Mouse (Mus musculus) lung, adult 18-20 months (tissue): ENCODE data around the gene Myt1l.

Source experiments
- DNase-seq, 2 experiments: peaks; one replicate each; pipeline ENCODE4 v3.0.0; 2022; ENCODE audit warnings: mixed read lengths in 2 of 2

The Myt1l gene

DNA sequence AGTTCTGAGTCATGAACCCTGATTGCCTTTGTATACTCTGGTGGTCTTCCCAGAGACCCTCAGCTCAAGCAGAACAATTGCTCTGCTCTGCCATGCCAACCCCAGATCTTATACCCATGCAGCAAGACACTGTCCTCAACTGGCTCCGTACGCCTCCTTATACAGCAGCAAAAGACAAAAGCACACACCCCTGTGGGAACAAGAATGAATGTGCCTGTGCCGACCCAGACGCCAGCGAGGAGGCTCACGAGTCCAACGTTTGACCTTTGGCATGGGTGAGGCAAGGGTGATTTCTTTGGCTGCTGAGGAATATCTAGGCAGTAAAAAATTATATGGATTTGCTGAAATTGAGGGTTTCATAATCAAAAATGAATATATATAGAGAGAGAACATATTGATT, 143.8 kb downstream of the Myt1l start:
- DNase-seq = no peak

DNA sequence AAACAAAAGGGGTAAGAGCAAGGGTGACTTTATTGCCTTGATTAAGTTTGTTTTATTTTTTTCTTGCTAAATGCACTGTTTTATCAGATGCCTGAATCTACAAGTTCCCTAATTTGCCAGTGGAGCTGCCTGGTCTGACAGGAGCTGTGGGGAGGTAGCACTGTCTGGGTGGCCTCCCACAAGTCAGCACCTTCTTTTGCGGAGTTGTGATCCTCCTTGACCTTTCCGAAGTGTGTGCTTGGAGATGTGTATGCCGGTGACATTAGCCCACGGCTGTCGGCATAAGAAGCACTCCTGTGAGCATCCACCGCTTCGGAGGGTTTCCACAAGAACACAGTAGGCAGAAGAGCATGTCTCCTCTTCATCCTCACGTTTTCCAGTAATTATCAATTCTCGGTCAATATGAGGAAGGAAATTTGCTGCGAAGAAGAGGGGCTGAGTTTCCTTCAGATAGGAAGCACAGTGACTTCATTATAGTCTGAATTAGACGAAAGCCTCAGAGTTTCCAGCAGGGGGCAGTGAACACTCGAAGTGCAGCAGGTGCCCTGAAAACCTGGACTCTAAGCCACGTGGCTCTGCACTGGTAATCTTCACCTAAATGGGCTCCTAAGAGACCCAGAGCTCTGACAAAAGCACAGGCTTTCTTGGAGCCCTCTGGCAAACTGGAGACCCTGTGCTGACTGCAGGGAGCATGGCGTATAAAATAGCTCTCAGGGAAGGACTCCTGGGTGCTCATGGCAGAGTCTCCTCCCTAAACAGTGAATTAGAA, 147.6 kb downstream of the Myt1l start:
- DNase-seq = peak; percentile 7 to 29

DNA sequence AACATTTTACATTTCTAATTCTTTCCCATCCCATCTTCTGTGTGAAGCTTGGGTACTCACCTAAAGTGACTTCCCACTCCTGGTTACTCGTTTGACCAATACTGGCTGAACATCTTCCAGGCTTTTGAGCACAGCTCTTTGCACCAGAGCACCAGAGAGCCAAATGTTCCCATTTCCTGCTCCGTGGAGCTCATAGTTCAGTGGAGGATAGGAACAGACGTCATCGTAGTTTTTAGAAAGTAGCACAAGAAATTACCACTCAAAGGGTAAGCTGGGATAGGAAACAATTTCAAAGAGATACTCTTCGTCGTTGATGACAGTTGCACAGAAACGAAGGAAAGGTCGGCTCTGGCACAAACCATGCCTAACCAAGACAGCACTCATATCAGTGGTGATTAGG, 154.2 kb downstream of the Myt1l start:
- DNase-seq = no peak

DNA sequence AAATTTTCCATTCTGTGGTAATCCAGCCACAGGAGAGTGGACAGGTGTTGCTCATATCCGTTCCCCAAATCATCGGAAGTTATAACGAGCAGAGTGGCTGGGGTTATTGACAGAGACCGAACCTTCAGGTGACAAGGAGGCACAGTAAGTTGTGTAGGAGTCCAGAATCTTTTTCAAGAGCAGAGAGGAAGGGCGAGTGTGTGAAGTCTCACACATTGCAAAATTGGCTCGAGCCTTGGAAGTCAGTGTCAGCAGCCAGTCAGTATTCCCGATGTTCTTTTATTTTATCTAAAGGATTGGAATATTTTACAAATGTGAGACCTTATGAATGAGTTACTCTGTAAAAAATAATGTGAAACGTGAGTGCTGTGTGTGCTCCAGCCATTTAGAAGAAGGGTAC, 154.8 kb downstream of the Myt1l start:
- no peak for DNase-seq

DNA sequence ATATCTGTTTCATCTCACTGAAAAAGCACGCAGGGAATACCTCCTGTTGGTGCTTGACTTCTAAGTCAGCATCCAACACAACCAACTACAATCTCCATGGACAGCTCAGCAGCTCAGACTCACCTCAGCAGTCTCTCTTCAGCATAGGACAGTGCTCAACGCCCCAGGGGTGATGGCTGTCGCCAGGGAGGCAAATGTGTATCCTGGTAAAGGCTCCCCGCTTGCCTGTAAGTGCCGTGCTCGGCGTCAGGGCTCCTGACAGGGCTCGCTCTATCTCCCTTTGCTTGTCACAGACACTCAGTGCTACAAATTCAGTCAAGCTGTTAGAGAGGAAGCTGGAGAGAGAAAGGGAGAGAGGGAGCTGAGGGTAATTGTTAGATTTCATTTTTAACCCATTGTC, 158.1 kb downstream of the Myt1l start:
- no peak for DNase-seq

DNA sequence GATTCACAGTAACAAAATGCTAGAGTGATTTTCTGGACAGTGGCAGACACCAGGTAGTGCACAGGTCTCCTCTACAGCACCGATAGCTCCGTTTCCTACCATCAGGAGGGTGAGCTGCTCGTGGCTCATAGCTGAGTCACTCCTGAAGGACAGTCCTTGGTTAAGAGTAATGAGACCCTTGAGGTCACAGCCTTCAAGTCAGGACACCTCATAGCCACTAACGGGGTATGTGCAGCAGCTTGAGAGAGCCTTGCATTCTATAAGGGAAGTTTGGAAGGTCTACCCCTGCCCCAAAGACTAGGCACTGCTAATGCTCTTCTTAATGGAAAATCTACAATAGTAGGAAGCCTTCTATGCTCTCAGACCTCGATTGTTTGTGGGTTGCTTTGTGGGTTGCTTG, 163.4 kb downstream of the Myt1l start:
- DNase-seq = no peak

DNA sequence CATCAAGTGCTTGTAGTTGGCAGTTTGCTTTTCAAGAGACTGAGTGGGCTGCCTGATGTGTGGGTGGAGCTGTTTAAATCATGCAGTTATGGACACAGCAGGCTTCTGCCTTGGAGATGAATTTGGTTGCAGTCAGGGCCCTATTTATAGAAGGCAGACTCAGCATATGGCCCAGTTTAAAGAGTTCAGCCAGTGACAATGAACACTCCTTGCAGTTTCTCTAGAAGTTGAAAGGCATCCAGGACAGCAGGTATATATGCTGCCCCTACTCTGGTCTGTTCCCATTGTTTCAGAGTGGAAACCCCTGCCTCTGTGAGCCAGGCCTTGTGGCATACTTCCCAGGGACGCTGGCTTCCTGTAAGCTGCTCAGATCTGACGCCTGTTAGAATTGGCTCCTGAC, 167.0 kb downstream of the Myt1l start:
- DNase-seq = no peak

DNA sequence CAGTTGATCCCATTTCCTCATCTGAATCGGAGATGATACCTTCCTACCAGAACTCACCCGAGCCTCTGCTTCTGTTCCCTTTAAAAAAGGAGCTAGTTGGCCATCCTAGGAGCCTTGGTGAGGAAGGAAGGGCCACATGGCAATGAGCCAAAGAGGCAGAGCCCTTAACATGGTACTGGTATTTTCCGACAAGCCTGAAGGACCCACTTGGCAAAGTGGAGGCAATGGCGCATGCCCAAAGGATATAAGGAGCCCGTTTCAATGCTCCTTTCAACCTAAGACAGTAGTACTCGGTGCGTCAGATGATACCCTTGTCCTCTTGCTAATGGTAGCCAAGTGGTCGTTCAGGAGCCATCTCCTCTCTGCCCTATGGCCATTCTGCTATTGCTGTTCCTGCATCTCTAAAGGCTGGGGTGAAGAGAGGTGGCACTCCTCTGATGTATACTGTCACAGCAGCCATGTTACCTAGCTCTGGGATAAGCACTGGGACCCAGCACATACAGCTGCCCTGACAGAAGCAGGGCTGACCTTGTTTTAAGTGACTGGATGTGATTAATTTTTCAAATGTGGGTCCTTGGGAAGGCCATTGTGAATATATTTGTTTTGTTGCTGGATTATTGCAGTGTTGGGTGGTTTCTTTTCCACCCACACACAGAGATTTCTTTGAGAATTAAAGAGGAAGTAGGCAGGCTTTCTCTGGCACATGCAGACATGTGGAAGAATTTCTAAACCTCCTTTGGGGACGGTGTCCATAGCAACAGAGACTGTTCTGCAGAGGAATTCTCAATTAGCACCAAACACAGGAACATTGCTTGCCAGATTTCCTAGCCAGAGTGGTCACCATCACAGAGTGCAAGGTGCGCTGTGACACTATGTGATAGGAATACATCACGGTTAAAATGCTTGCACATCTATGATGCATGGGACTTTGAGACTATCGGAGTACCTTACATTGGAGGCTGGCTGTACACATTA, 169.6 kb downstream of the Myt1l start:
- peak; percentile 26 to 29 for DNase-seq

DNA sequence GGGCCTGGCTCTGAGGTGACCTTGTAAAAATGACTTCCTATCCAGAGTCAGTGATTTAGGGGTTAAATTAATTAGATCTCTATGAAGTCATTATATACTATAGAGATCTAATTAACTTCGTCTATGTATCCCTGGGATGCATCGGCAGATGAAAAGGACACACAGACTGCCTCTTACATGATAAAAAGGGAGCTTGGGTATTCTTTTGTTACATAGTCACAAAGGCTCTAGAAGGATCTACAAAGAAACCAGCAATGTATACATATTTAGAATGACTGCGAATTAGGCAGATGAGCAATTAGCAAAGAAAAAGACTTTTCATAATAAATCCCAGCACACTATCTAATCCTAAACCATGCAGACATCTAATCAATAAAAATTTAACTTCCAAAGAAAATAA, 170.4 kb downstream of the Myt1l start:
- DNase-seq = no peak

DNA sequence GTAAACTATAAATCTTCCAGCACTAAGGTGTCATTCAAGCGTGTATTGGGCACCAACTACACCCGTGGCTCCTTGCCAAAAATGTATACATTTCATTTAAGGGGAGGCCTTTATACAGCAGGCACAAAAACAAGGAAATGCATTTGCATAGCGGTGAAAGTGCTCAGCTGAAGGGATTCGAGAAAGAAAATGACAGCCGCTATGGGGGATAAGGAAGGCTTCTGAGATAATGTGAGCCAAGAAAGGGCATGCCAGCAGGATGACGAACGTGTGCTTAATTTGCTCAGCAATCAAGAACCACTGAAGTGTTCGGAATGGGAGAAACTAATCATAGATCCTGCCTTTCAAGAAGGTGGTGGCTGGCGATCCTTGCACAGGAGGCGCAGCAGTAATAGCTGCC, 170.8 kb downstream of the Myt1l start:
- DNase-seq = no peak

DNA sequence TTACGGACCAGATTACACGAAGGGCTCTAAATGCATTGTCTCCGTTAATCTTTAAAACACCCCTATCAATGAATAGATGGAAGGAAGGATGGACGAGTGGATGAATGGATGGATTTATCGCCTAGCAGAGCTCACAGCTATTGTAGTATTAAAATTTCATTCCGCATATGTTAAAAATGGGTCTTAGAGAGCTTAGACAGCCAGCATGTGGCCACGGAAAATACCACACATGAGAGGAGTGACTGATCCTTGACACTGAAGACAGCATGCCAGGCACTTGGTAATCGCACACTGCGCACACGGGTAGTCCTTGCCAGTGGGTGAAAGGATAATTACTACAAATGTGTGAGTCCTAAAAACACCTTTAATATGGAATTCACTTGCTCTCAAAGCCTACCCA, 171.2 kb downstream of the Myt1l start:
- DNase-seq = no peak

DNA sequence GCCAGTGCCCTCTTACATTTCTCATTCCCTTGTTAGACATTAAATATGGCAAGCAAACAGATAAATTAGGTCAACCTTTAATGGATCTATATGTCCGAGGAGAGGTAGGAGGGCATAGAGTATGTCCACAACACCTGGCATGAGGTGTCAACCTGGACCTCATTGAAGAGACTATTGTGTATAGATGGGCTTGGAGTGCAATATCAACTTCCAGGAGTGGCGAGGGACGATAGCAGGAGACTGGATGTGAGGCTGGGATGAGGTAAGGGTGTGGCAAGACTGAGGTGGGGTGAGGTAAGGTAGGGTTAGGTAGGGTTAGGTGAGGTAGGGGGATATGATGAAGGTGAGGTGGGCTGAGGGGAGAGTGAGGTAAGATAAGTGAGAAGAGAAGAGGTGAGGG, 171.8 kb downstream of the Myt1l start:
- DNase-seq = no peak

DNA sequence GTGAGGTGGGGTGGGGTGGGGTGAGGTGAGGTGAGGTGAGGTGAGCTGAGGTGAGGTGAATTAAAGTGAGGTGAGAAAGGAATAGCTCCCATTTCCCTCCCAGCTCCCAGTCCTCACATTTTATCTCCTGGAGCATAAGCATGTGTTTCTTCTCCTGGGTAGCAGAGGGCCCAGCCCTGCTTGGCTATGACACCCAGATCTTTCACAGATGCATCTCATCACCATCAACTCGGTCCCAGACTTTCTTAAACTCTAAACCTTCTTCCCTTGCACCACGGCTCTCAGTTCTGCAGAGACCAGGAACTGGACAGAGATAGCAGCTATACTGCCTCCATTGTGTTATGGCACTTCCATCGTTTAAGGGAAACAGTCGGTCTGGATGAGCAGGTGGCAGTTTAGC, 172.9 kb downstream of the Myt1l start:
- DNase-seq = no peak

DNA sequence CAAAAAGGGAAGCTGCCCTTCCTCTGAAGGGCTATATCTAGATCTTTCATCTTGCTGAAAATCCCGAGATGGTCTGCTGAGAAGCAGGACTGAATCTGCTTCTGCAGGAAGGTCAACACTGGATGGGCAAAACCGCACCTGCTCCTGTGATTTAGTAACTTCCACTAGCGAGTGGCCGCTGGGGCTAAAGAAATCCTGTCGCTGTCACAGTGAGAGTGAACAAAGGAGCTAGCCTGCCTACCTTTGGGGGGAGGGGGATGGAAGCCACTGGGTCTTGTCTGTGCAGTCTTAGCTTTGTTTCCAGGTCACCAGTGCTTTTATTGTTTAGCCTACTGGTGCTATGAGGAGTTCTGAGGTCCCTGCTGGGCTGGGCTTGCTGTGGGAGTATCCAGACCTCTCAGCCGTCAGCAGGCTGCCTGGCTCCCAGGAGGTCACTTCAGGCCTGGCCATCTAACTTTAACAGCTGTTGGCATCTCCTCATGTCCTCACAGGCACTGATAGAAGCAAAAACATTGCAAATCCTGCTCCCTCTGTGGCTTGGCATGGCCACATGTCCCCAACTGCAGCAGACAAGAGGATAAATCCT, 173.6 kb downstream of the Myt1l start:
- no peak for DNase-seq

DNA sequence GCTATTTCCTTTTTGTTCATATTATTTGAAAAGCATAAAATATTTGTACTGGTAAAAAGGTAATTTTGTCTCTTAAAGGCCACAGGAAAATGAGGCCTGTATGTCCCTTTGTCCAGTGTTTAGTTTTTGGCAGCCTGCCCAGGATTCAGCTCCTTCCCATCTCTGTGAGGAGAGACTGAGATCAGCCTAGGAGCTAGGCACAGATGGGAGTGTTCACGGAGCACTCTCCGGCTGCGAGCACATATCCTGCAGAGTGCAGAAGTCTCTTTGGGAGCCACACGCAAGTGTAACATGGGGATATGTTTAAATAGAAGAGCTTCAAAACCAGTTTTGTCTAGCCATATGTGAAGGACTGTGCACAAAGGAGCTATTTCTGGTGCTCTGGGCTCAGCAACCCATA, 174.4 kb downstream of the Myt1l start:
- DNase-seq = no peak

DNA sequence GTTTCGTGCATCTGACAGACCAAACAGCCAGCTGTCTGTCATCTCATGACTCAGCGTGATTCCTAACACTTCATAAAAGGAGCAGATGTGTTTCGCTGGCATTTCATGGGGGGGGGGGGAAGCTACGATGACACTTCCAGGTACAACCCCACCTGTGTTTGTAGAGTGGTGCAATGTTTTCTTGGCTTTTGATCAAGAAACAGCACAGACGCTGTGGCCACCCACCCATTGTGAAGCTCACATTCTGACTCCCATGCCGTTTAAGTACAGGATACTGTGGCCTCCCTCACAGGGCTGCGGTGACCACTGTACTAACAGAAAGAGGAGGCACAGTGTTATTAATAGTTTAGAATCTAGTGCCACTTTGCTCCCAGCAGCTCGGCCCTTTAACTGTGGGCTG, 175.4 kb downstream of the Myt1l start:
- DNase-seq = no peak

DNA sequence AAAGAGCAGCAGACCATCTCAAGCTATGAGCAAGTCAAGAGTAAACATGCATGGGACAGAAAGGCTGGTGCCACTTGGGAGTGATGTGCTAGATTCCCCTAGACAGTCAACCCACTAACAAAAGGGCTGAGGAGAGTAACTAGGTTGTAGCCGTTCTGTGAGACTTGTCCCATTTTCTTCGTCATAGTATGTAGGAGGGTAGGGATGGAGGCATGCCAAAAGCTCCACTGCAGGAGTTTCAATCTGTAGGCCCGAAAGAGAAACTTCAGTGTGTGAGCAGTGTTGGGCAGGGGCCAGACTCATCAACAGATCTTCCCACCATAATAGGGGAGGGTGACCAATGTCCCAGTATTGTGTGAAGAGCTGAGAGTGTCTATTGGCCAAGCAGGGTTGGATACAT, 178.9 kb downstream of the Myt1l start:
- no peak for DNase-seq

DNA sequence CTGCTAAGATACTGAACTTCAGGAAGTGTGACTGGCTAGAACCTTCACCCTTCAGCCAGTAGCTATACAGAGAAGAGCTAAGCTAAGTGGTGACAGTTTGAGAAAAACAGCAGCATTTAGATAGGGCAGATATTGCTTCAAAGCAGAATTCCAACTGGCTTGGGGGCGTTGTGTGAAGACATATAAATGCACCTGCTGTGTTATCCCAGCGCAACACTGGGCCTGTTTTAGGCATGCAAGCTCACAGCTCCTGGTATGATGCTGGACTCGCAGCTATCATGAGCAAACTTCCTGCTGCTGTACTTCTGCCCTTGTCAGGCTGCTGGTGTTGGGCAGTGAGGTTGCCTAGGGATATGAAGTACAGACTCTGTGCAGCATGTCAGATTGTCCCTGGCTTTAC, 180.0 kb downstream of the Myt1l start:
- no peak for DNase-seq

DNA sequence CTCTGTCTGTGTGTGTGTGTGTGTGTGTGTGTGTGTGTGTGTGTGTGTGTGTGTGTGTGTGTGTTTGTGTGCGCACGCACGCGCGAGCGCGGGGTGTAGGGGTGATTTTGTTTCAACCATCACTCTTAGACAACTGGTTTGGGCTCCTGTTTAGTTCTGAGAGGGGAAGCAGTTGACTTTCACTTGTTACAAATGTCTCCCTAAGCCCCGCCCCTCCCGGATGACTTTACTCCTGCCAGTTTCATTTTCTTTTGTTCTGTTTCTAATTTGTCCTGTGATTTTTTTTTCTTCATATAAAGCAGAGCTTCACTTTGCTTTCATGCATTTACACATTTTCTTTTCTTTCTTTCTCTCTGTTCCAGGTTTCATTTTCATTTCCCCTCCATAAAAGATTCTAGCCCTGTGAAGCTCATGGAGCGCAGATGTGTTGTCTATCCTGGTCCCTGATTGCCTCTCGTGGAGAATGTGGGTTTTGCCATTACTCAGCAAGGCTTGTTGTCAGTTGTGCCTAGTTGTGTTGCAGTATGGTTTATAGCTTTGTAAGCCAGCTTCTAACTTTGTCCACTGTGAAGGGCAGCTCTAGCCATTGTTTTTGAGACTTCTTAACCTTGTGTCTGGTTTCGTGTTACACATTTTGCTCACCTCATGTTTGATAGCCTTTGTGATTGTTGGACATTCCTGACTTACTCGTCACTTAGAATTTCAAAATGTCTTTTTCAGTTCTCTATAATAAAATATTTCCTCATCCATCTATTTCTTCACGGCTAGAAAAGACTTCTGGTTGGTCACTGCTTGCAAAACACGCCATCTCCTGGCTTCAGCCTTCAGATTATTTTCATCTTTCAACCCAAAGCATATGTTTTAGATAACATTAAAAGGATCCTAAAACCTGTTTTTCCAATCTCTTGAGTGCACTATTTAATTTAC, 184.9 kb downstream of the Myt1l start:
- DNase-seq = no peak

DNA sequence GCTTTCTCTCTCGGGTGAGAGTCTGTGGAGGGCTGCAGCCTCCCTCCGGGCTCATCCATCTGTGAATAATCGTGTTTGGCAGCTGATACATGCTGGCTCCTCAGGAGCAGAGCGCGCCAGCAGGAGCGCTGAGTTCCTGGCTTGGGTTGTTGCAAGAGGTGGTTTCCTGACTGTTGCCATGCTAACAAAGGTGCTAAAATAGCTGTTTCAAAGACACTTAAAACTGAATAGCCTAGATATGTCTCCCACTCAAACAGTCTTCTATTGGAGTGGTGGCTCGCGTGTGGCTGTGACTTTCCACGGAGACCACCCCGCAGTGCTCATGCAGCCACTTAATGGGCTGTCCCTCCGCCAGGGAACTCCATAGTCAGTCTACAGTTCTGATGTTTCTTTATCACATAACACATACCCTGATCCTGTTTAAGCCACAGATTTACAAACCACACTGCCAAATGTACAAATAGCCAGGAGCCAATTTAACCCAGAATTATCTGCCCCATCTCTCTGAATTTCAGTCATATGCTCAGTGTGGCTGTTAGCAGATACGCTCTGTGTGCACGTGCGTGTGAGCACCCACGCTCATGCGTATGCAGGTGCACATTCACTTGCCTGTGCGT, 195.6 kb downstream of the Myt1l start:
- DNase-seq = no peak

DNA sequence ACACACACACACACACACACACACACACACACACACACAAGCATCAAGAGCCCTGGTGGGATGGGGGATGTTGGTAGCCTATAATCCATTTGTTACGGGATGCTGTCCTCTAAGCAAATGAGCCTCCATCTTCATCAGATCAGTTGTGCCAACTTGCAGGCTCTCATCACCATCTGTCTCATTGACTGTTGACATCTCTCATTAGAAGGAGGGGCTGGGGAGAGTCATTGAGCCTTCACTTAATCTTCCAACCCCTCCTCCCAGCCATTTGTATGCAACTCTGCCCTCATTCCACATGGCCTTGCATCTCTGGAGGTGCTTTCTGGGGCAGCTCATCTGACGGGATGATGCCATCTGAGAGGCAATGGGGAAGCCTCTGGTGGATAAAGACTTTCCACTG, 200.1 kb downstream of the Myt1l start:
- DNase-seq = no peak

DNA sequence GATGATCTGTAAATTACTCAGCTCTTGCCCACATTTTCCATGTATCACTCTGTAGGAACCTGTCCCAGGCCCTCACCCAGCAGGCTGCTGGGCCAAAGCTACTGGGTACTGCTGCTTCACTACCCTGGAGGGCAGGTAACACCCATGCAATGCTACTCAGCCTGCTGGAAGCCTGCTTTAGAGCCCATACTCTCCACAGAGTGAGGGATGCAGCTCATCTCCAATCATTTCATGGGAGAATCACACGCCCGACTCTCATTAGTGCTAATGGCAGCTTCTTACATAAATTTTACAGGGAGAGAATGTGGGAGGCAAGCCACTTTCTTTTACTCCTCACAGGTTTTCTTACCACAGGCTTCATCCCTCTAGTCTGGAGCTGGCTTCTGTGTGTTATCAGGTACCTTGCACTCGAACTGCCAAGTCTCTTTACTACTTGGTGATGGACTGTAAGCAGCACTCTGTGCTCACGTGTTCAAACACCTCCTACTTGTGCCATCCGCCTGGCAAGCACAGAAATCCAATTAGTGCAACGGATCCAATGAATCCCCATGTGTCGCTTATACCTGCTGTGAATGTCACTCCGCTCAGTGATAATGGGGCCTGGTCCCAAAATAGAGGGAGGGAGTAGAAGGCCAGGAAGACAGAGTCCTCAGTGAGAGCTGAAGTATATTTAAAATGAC, 212.3 kb downstream of the Myt1l start:
- no peak for DNase-seq
